Mouse (Mus musculus) cerebellum, adult 2 months (tissue): ENCODE data around the gene Eif4enif1. TPM values are rescaled to one million over a fixed set of nuclear protein-coding genes. Genes with fewer than 3 reads are reported as not detected.
A peak's percentile ranks its signal among the peaks of the same experiment; 100 is the strongest.
"Not testable (repeated sequence)": the region's sequence is repeated elsewhere in the genome, so short reads cannot be mapped to it uniquely, and the experiment has no call there.

ENCODE experiments used
- DNase-seq, 2 experiments: peaks; one replicate each; pipeline ENCODE4 v3.0.0; 2021
- H3K27ac ChIP-seq: fragments of 200-500 bp; 2 replicates; pipeline ENCODE4 v1.5.1; 2012; ENCODE audit warnings: low read length, control low read depth, inconsistent platforms; ENCODE audit not compliant: insufficient read depth
- H3K27me3 ChIP-seq: fragments of 200-500 bp; 2 replicates; pipeline ENCODE4 v1.6.1; 2012; ENCODE audit warnings: inconsistent platforms, mild to moderate bottlenecking, low read length, moderate library complexity; ENCODE audit not compliant: control insufficient read depth, insufficient read depth
- H3K4me1 ChIP-seq: fragments of 200-500 bp; 2 replicates; pipeline ENCODE4 v1.6.1; 2011; ENCODE audit warnings: low read length; ENCODE audit not compliant: control insufficient read depth, insufficient read depth
- H3K4me3 ChIP-seq: fragments of 200-500 bp; replicated peaks from 2 replicates; pipeline ENCODE3; 2011; ENCODE audit warnings: mild to moderate bottlenecking, low read depth, low read length, control low read depth; ENCODE audit not compliant: insufficient read depth
- WGBS: fragments of 180-500 bp; shearing (Covaris S2); methylation state at CpG from one replicate; pipeline ENCODE4 v1.1.7; 2018; 5-methylcytosine and 5-hydroxymethylcytosine counted together
- polyA plus RNA-seq: library from polyadenylated mRNA; depleted of rRNA; stranded (reverse); fragments of >200 nt; gene quantifications from 2 replicates; pipeline ENCODE4 v1.2.3, GENCODE M21; 2012

Gene Eif4enif1
- polyA plus RNA-seq, 1 experiment = 57.4 TPM

DNA sequence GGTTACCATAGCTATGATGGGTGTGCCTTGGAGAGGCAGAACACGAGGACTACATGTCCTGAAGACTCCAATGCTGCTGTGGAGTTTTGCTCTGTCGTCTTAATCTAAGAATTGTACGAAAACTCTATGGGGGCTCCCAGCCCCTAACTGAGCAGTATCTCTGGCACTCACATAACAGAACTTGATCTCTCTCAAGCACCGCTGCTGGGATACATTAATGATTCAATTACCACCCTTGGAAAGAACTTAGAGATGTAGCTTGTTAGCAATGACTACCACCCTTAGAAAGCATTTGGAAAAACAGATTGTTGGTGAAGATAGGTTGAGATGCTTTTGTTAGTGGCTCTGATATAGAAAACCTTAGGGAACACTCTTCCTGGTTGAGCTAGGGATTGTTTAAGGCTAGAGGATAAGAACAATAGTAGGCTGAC is 34.6 kb upstream of the Eif4enif1 start:
- WGBS = 62% methylated on average over 4 of the region's 4 CpGs
- not testable (repeated sequence) for H3K27ac ChIP-seq, H3K4me1 ChIP-seq, H3K4me3 ChIP-seq, H3K27me3 ChIP-seq
- DNase-seq = peak in 1 of 2 experiments; percentile 38

DNA sequence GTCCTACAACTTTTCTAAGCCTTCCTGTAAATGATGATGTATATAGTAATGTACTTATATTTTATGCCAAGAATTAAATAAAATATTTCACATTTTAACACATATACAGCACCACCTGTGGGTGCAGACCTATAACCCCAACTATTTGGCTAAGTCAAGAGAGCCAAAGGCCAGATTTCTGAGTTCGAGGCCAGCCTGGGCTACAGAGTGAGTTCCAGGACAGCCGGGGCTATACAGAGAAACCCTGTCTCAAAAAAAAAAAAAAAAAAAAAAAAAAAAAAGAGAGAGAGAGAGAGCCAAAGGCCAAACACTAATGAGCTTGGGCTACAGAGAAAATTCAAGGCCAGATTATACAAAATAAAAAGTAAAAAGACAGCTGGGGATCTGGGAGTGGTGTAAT is 33.1 kb upstream of the Eif4enif1 start:
- peak in 1 of 2 experiments; percentile 40 for DNase-seq
- WGBS = 54% methylated on average over 2 of the region's 2 CpGs
- H3K4me1 ChIP-seq, H3K4me3 ChIP-seq, H3K27me3 ChIP-seq, H3K27ac ChIP-seq: not testable (repeated sequence)

DNA sequence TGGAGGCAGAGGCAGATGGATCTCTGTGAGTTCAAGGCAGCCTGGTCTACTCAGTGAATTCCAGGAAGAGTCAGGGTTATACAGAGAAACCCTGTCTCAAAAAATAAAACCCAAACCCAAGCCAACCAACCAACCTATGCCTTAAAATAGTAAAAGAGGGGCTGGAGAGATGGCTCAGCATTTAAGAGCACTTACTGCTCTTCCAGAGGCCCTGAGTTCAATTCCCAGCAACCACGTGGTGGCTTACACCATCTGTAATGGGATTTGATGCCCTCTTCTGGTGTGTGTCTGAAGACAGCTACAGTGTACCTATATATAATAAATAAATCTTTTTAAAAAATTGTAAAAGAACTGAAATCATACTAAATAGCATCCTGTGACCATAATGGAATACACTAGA is 30.3 kb upstream of the Eif4enif1 start:
- not testable (repeated sequence) for H3K4me3 ChIP-seq, H3K4me1 ChIP-seq, H3K27ac ChIP-seq, H3K27me3 ChIP-seq
- WGBS = 65% methylated on average over 1 of the region's 1 CpGs
- DNase-seq = peak in 1 of 2 experiments; percentile 37

DNA sequence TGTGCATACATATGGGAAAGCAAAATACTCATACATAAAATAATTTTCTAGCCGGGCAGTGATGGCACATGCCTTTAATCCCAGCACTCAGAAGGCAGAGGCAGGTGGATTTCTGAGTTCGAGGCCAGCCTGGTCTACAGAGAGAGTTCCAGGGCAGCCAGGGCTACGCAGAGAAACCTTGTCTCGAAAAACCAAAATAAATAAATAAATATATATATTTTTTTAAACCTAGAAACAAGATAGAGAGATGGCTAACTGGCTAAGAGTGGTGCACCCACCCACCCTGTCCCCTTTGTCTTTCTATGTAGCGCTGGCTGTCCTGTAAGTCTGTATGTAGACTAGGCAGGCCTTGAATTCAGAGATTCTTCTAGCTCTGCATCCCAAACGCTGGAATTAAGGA is 29.7 kb upstream of the Eif4enif1 start:
- not testable (repeated sequence) for H3K27ac ChIP-seq, DNase-seq, H3K4me3 ChIP-seq, H3K4me1 ChIP-seq, H3K27me3 ChIP-seq
- WGBS = 59% methylated on average over 5 of the region's 6 CpGs

DNA sequence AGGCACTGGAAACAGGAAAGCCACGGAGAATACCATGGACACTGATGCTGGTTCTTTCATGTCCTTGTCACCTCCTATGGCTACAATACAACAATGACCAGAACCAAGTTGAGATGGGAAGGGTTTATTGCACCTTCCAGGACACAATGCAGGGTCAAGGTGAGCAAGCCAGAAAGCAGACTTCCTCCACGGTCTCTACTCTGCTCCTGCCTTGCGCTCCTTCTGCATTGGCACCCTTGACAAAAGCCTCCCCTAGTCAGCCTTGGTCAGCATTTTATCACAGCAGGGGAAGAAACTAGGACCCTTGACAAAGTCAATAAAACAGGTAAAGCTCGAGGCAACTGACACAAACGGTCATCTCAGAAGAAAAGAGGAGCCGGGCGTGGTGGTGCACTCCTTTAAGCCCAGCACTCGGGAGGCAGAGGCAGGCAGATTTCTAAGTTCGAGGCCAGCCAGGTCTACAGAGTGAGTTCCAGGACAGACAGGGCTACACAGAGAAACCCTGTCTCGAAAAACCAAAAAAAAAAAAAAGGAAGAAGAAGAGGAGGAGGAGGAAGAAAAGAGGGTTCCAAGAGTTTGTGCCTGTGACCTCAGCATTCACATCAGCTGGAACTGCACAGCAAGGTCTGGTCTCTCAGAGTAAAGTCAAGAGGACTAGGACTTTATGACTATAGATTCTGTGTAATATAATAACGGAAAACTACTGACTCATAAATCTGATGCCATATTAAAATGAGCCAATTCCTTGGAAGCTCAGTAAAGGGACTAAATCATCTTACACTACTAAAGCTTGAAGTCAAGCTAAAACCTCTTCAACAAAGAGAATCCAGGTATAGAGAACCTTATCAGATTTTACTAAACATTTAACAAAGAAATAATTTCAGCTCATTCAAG is 28.5 kb upstream of the Eif4enif1 start:
- H3K27ac ChIP-seq, H3K4me3 ChIP-seq, H3K27me3 ChIP-seq, H3K4me1 ChIP-seq: not testable (repeated sequence)
- DNase-seq = peak; percentile 51 to 53
- 82% methylated on average over 11 of the region's 11 CpGs for WGBS

DNA sequence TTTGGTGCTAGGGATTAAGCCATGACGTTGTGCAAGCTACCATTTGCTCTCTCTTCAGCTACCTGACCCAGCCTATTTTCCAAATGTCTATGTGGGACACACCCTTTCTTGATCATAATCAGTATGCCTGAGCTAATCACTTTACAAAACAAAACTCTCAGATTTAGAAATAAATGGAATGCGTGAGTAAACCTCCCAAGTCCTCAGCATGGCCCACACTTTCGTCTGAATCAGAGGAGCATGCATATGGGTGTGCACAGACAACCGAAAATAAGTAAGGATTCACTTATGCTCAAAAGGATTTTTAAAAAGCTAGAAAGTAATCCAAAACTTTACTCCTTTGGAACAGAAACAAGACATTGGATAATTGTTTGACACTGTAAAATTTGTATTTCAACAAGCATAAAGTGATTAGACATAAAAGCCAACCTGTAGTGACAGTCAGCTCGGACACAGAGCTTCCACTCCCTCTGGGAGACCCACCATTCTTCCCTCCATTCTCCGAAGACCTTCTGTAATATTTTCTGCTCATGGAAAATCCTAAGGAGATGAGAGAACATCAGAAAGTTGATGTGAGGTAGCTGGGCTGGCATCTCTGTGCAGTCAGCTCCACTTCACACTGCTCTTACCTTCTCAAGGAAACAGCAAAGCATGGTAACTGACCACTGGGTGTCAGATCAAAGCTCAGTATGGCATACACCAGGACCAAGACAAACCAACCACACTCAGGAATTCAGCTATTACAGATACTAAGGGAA is 23.0 kb upstream of the Eif4enif1 start:
- not testable (repeated sequence) for H3K27me3 ChIP-seq, H3K4me1 ChIP-seq, H3K27ac ChIP-seq, H3K4me3 ChIP-seq, DNase-seq
- WGBS = 81% methylated on average over 6 of the region's 6 CpGs

DNA sequence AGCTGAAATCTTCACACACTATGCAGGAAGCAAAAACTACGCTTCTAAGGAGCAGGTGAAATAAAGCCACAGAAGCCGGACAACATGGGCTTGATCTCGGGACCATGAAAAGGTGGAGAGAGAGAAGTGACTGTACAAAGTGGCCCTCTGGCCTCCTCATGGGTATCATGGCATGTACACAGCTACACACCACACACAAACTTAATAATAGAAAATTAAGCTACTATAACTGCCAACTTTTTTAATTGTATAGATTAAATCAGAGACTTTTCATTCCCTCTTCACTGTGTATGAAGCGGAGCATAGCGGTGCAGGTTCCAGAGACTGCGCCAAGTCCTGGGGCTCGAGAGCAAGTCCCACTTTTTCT is 22.5 kb upstream of the Eif4enif1 start:
- DNase-seq = peak in 1 of 2 experiments; percentile 25
- 86% methylated on average over 7 of the region's 7 CpGs for WGBS
- H3K4me1 ChIP-seq, H3K27ac ChIP-seq, H3K4me3 ChIP-seq, H3K27me3 ChIP-seq: not testable (repeated sequence)

DNA sequence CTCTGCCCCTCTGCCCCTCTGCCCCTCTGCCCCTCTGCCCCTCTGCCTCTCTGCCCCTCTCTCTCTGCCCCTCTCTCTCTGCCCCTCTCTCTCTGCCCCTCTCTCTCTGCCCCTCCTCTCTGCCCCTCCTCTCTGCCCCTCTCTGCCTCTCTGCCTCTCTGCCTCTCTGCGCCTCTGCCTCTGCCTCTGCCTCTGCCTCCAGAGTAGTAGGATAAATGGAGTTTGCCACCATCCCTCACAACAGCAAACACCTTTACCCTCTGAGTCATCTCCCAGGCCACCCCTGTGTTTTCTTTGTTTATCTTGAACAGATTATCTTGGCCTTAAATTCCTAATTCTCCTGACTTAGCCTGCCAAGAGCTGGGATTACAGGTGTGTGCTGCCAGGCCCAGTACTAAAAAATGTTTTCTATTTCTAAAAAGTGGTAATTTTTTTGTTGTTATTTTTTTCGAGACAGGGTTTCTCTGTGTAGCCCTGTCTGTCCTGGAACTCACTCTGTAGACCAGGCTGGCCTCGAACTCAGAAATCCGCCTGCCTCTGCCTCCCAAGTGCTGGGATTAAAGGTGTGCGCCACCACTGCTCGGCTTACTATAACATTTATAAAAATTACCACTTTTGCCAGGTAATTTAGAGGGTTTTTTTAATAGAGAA is 21.6 kb upstream of the Eif4enif1 start:
- H3K4me1 ChIP-seq, H3K27me3 ChIP-seq, H3K27ac ChIP-seq, H3K4me3 ChIP-seq, DNase-seq: not testable (repeated sequence)
- WGBS = 76% methylated on average over 6 of the region's 6 CpGs

DNA sequence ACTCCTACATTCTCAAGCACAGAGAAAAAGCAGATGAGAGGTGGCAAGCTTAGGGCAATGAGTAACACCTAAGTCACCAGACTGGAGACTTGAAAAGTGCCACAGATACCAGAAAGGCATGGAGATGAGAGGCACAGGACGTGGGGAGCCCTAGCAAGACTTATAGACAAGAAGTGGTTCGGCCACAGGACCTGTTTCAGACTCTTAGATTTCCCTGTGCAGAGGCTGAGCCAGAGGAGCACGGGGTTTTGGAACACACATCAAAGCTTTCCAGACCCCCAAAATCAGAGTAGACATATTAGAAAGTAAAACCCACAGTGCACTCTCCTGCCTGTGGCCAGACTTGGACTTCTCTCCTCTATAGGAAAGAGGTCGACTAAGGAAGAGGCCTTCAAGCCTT is 20.9 kb upstream of the Eif4enif1 start:
- WGBS = 53% methylated on average over 4 of the region's 4 CpGs
- peak; percentile 47 to 50 for DNase-seq
- H3K4me1 ChIP-seq, H3K4me3 ChIP-seq, H3K27me3 ChIP-seq, H3K27ac ChIP-seq: not testable (repeated sequence)

DNA sequence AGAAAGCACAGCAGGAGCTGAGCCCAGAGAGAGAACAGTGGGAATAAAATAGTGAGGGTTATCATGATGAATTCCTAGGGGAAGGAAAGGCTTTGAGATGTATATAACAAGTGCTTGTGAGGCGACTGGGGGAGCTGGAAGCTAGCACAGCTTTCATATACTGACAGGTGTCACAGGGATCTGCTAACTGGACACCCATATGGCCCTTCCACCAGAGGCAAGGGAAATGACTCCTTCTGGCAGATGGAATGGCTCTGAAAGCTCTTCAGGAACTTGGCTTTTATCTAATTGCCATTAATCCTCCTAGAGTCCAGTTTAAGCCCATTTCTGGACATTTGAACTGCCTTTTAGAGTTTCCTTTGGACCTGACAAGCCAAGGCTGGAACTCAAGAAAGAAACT is 20.2 kb upstream of the Eif4enif1 start:
- DNase-seq = peak in 1 of 2 experiments; percentile 62
- not testable (repeated sequence) for H3K27ac ChIP-seq, H3K27me3 ChIP-seq, H3K4me1 ChIP-seq, H3K4me3 ChIP-seq
- 23% methylated on average over 1 of the region's 1 CpGs for WGBS

DNA sequence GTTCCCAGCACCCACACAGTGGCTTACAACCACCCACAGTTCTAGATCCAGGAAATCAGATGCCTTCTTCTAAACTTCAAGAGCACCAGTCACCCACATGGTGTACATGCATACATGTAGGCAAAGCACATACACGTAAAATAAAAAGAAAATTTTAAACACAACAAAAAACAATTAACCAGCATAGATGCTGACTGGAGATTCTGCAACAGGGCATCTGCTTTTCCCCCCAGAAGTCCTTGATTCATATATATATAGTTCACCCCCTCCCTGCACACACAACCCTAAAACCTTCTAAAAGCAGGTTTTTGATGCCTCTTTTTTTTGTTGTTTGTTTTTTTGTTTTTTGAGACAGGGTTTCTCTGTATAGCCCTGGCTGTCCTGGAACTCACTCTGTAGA is 19.5 kb upstream of the Eif4enif1 start:
- not testable (repeated sequence) for H3K4me3 ChIP-seq, DNase-seq
- WGBS = 82% methylated on average over 1 of the region's 1 CpGs

More for the DNA sequence above, 19.5 kb upstream of the Eif4enif1 start:
- H3K4me1 ChIP-seq, H3K27me3 ChIP-seq, H3K27ac ChIP-seq: not testable (repeated sequence)
